Mouse (Mus musculus): Measurements from ENCODE around the gene Gm20388.

- TF ChIP-seq CTCF (IDR thresholded peaks at IDR 0.05; ENCODE audit: insufficient read depth, low read depth, low read length) (no peak), POLR2A (IDR thresholded peaks at IDR 0.05; ENCODE audit: insufficient read depth, low read depth, low read length) (no peak)
Measured at GRCm38 (mm10) chr8:123684806-123685205, 3774.2 kb downstream of the Gm20388 start.

Data from olfactory bulb, adult 2 months (tissue).